Mouse (Mus musculus): Measurements from ENCODE around the gene Ssh2.
A peak's percentile ranks its signal among the peaks of the same experiment; 100 is the strongest.

Ssh2 gene

GRCm38 (mm10) chr11:77491502-77492291 lies 275.6 kb downstream of the Ssh2 start:
- no peak for DNase-seq (ENCODE audit: low spot score in 2 of 2)

- DNase-seq (ENCODE audit: low spot score in 2 of 2) = no peak
Observed at GRCm38 (mm10) chr11:77492311-77492871, 276.3 kb downstream of the Ssh2 start.

- peak; percentile 80 to 85 for DNase-seq (ENCODE audit: low spot score in 2 of 2)
Observed at GRCm38 (mm10) chr11:77492911-77493332, 276.8 kb downstream of the Ssh2 start.

GRCm38 (mm10) chr11:77493512-77494343 lies 277.6 kb downstream of the Ssh2 start, which contains the start of gene Git1:
Git1 (plus strand) TSS chr11:77493562.
- DNase-seq (ENCODE audit: low spot score in 2 of 2) = peak in 1 of 2 experiments; percentile 47

- no peak for DNase-seq (ENCODE audit: low spot score in 2 of 2)
Observed at GRCm38 (mm10) chr11:77494344-77494676, 278.2 kb downstream of the Ssh2 start.

- no peak for DNase-seq (ENCODE audit: low spot score in 2 of 2)
Observed at GRCm38 (mm10) chr11:77494782-77495181, 278.7 kb downstream of the Ssh2 start.

GRCm38 (mm10) chr11:77495507-77495906 lies 279.4 kb downstream of the Ssh2 start:
- no peak for DNase-seq (ENCODE audit: low spot score in 2 of 2)

- no peak for DNase-seq (ENCODE audit: low spot score in 2 of 2)
Observed at GRCm38 (mm10) chr11:77497341-77497756, 281.3 kb downstream of the Ssh2 start.

- no peak for DNase-seq (ENCODE audit: low spot score in 2 of 2)
Observed at GRCm38 (mm10) chr11:77497851-77498250, 281.8 kb downstream of the Ssh2 start.

GRCm38 (mm10) chr11:77498261-77499139 lies 282.4 kb downstream of the Ssh2 start:
- no peak for DNase-seq (ENCODE audit: low spot score in 2 of 2)

GRCm38 (mm10) chr11:77499354-77499753 lies 283.3 kb downstream of the Ssh2 start:
- no peak for DNase-seq (ENCODE audit: low spot score in 2 of 2)

GRCm38 (mm10) chr11:77500361-77501325 lies 284.6 kb downstream of the Ssh2 start:
- DNase-seq (ENCODE audit: low spot score in 2 of 2) = no peak

- peak; percentile 59 to 73 for DNase-seq (ENCODE audit: low spot score in 2 of 2)
Observed at GRCm38 (mm10) chr11:77501392-77501791, 285.3 kb downstream of the Ssh2 start.

- no peak for DNase-seq (ENCODE audit: low spot score in 2 of 2)
Observed at GRCm38 (mm10) chr11:77501971-77502370, 285.9 kb downstream of the Ssh2 start.

- DNase-seq (ENCODE audit: low spot score in 2 of 2) = no peak
Observed at GRCm38 (mm10) chr11:77502481-77502880, 286.4 kb downstream of the Ssh2 start.

GRCm38 (mm10) chr11:77503511-77503910 lies 287.4 kb downstream of the Ssh2 start:
- no peak for DNase-seq (ENCODE audit: low spot score in 2 of 2)

GRCm38 (mm10) chr11:77504377-77504776 lies 288.3 kb downstream of the Ssh2 start:
- DNase-seq (ENCODE audit: low spot score in 2 of 2) = no peak

GRCm38 (mm10) chr11:77505291-77505980 lies 289.3 kb downstream of the Ssh2 start:
- DNase-seq (ENCODE audit: low spot score in 2 of 2) = no peak

- DNase-seq (ENCODE audit: low spot score in 2 of 2) = no peak
Observed at GRCm38 (mm10) chr11:77506273-77506672, 290.2 kb downstream of the Ssh2 start.

GRCm38 (mm10) chr11:77506941-77507340 lies 290.9 kb downstream of the Ssh2 start:
- DNase-seq (ENCODE audit: low spot score in 2 of 2) = no peak
